Mouse (Mus musculus) lung, embryonic 16.5 days (tissue): ENCODE data around the gene Cacna1a. TPM values are rescaled to one million over a fixed set of nuclear protein-coding genes. Genes with fewer than 3 reads are reported as not detected.
A peak's percentile ranks its signal among the peaks of the same experiment; 100 is the strongest.

ENCODE experiments used
- ATAC-seq: fragments of 200-750 bp; cut with Nextera tagmentation; 2 replicates; pipeline ENCODE4 v1.8.0; 2017; ENCODE audit warnings: low read depth, mild to moderate bottlenecking, moderate library complexity
- H3K27ac ChIP-seq: fragments of 300-500 bp; sonication (generic); 2 replicates; pipeline ENCODE4 v1.5.1; 2014; ENCODE audit warnings: mild to moderate bottlenecking, control low read depth, low read length
- H3K27me3 ChIP-seq: fragments of 300-500 bp; sonication (generic); 2 replicates; pipeline ENCODE4 v1.6.1; 2014; ENCODE audit warnings: low read depth, low read length, mixed read lengths; ENCODE audit not compliant: control insufficient read depth, insufficient read depth
- H3K36me3 ChIP-seq: fragments of 300-500 bp; sonication (generic); 2 replicates; pipeline ENCODE4 v1.6.1; 2014; ENCODE audit warnings: low read length; ENCODE audit not compliant: control insufficient read depth, insufficient read depth
- H3K4me1 ChIP-seq: fragments of 300-500 bp; sonication (generic); replicated peaks from 2 replicates; pipeline ENCODE4 v1.6.1; 2014; ENCODE audit warnings: low read length, mixed read lengths; ENCODE audit not compliant: control insufficient read depth, insufficient read depth
- H3K4me2 ChIP-seq: fragments of 300-500 bp; sonication (generic); 2 replicates; pipeline ENCODE4 v1.6.1; 2014; ENCODE audit warnings: low read depth, low read length, control low read depth
- H3K4me3 ChIP-seq: fragments of 300-500 bp; sonication (generic); 2 replicates; pipeline ENCODE4 v1.5.1; 2014; ENCODE audit warnings: mild to moderate bottlenecking, low read length, control low read depth
- H3K9ac ChIP-seq: fragments of 300-500 bp; sonication (generic); 2 replicates; pipeline ENCODE4 v1.6.1; 2014; ENCODE audit warnings: low read length, control low read depth
- H3K9me3 ChIP-seq: fragments of 300-500 bp; sonication (generic); 2 replicates; pipeline ENCODE4 v1.6.1; 2016; ENCODE audit warnings: low read length; ENCODE audit not compliant: control insufficient read depth
- WGBS: fragments of 180-500 bp; shearing (Covaris S2); extraction: QIAGEN DNeasy Blood & Tissue Kit; methylation state at CpG from one replicate; pipeline ENCODE4 v1.1.7; 2014; 5-methylcytosine and 5-hydroxymethylcytosine counted together
- polyA plus RNA-seq: library from polyadenylated mRNA; unstranded; fragments of >200 nt; fragmentation: Nextera tagmentation; extraction: Ambion mirVana; gene quantifications from 2 replicates; pipeline ENCODE4 v1.2.1, GENCODE M21; 2015

The Cacna1a gene
- polyA plus RNA-seq, 1 experiment from 2014 or later: 1.9 TPM

GRCm38 (mm10) chr8:84567541-84567940 lies 179.3 kb downstream of the Cacna1a start:
- Histone ChIP-seq H3K4me2 (no peak overlapping the region; the same call in 1 of the 2 replicates), H3K36me3 (no peaks in the 10 kb centered on the region), H3K9ac (no peak overlapping the region), H3K27me3 (no peaks in the 10 kb centered on the region), H3K4me3 (no peak overlapping the region), H3K4me1 (peaks cover 10% of the 10 kb centered on the region), H3K27ac (no peak overlapping the region), H3K9me3 (no peaks in the 10 kb centered on the region)
- WGBS: 51% methylated on average over 19 of the region's 19 CpGs
- no peak for ATAC-seq

DNA sequence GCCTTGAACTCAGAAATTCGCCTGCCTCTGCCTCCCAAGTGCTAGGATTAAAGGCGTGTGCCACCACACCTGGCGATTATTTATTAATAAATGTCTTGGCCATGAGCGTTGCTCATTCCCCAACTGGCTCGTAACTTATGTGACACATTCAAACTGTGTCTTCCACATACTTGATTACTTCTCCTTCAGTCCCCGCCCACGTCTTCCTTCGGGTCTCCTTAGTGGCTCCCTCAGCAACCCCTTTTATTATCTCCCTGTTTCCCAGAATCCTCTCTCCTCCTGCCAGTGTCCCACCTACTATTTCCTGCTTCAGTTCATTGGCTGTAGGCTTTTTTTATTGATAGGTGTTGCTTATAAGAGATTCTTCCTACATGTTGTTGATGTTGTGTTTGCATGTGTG lies 180.5 kb downstream of the Cacna1a start:
- H3K9me3 ChIP-seq: no peaks in the 10 kb centered on the region
- WGBS: 75% methylated on average over 8 of the region's 8 CpGs
- no peaks in the 10 kb centered on the region for H3K27me3 ChIP-seq
- H3K4me3 ChIP-seq: no peak overlapping the region
- no peaks in the 10 kb centered on the region for H3K36me3 ChIP-seq
- no peak overlapping the region for H3K9ac ChIP-seq
- H3K4me2 ChIP-seq: no peak overlapping the region
- peaks cover 10% of the 10 kb centered on the region for H3K4me1 ChIP-seq
- ATAC-seq: no peak
- no peak overlapping the region for H3K27ac ChIP-seq

- no peaks in the 10 kb centered on the region for H3K27me3 ChIP-seq
- H3K36me3 ChIP-seq: no peaks in the 10 kb centered on the region
- 25% methylated on average over 25 of the region's 25 CpGs for WGBS
- H3K27ac ChIP-seq: no peak overlapping the region
- no peak overlapping the region for H3K9ac ChIP-seq
- H3K4me3 ChIP-seq: no peak overlapping the region
- no peaks in the 10 kb centered on the region for H3K9me3 ChIP-seq
- H3K4me1 ChIP-seq: peaks cover 10% of the 10 kb centered on the region
- no peak overlapping the region for H3K4me2 ChIP-seq
- no peak for ATAC-seq
These were observed 181.9 kb downstream of the Cacna1a start for GRCm38 (mm10) chr8:84569921-84570673.

- no peak for ATAC-seq
- no peak overlapping the region for H3K4me2 ChIP-seq
- H3K9me3 ChIP-seq: no peaks in the 10 kb centered on the region
- no peak overlapping the region for H3K4me3 ChIP-seq
- WGBS: 70% methylated on average over 4 of the region's 4 CpGs
- H3K27me3 ChIP-seq: no peaks in the 10 kb centered on the region
- no peaks in the 10 kb centered on the region for H3K36me3 ChIP-seq
- no peak overlapping the region for H3K27ac ChIP-seq
- no peaks in the 10 kb centered on the region for H3K4me1 ChIP-seq
- no peak overlapping the region for H3K9ac ChIP-seq
These were observed 189.2 kb downstream of the Cacna1a start for GRCm38 (mm10) chr8:84577432-84577831.

GRCm38 (mm10) chr8:84579595-84579994 lies 191.4 kb downstream of the Cacna1a start:
- H3K4me1 ChIP-seq: no peaks in the 10 kb centered on the region
- ATAC-seq: peak; percentile 31; the same call in 1 of the 2 replicates
- 20% methylated on average over 3 of the region's 3 CpGs for WGBS

GRCm38 (mm10) chr8:84585311-84585710 lies 197.1 kb downstream of the Cacna1a start:
- H3K27ac ChIP-seq: no peak overlapping the region
- H3K9me3 ChIP-seq: no peaks in the 10 kb centered on the region
- no peak overlapping the region for H3K9ac ChIP-seq
- 9% methylated on average over 1 of the region's 1 CpGs for WGBS
- no peak overlapping the region for H3K4me3 ChIP-seq
- no peaks in the 10 kb centered on the region for H3K4me1 ChIP-seq
- no peak overlapping the region for H3K4me2 ChIP-seq
- H3K36me3 ChIP-seq: no peaks in the 10 kb centered on the region
- no peaks in the 10 kb centered on the region for H3K27me3 ChIP-seq
- ATAC-seq: no peak

More at GRCm38 (mm10) chr8:84579595-84579994, 191.4 kb downstream of the Cacna1a start:
- no peak overlapping the region for H3K4me3 ChIP-seq
- no peak overlapping the region for H3K4me2 ChIP-seq
- no peaks in the 10 kb centered on the region for H3K9me3 ChIP-seq
- no peak overlapping the region for H3K9ac ChIP-seq
- no peak overlapping the region for H3K27ac ChIP-seq
- no peaks in the 10 kb centered on the region for H3K27me3 ChIP-seq
- no peaks in the 10 kb centered on the region for H3K36me3 ChIP-seq

GRCm38 (mm10) chr8:84586221-84586620 lies 198.0 kb downstream of the Cacna1a start:
- Histone ChIP-seq H3K36me3 (no peaks in the 10 kb centered on the region), H3K9ac (no peak overlapping the region), H3K4me3 (no peak overlapping the region), H3K9me3 (no peaks in the 10 kb centered on the region), H3K27me3 (no peaks in the 10 kb centered on the region), H3K27ac (no peak overlapping the region), H3K4me1 (no peaks in the 10 kb centered on the region), H3K4me2 (no peak overlapping the region)
- ATAC-seq: no peak
- 62% methylated on average over 2 of the region's 2 CpGs for WGBS

GRCm38 (mm10) chr8:84588498-84588897 lies 200.3 kb downstream of the Cacna1a start:
- Histone ChIP-seq H3K4me2 (no peak overlapping the region), H3K4me1 (peaks cover 2% of the 10 kb centered on the region; the same call in 1 of the 2 replicates), H3K27ac (no peak overlapping the region), H3K27me3 (no peaks in the 10 kb centered on the region; the same call in 1 of the 2 replicates), H3K4me3 (no peak overlapping the region), H3K9me3 (no peaks in the 10 kb centered on the region), H3K36me3 (no peaks in the 10 kb centered on the region), H3K9ac (no peak overlapping the region)
- 62% methylated on average over 11 of the region's 11 CpGs for WGBS
- ATAC-seq: no peak

DNA sequence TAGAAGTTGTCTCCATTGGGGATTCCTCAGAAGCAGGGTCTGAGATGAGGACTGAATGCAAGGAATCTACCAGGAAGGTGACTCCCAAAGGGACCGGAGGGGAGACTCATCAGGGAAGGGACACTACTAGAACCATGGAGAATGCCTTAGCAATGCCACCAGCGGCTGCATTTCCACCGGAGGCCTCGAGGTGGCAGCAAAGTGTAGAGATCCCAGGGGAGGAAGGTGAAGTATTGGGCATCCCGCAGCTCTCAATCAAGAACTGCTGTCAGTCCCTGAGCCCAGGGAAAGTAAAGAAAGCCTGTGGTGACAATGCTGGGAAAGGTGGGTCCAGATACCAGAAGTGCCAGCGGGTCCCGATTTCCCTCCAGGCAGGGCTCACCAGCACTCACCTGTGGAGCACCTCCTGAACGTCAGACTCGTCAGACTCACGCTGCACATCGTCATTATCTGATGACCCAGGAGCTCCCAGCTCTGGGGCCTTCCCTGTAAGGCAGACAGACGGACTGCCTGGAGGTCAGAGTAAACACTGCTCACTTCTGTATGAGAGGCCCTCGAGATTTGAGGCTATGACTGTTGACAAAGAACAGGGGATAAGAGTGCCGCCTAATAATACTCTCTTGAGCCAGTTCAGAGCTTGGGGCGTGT lies 203.9 kb downstream of the Cacna1a start:
- Histone ChIP-seq H3K4me2 (no peak overlapping the region), H3K36me3 (no peaks in the 10 kb centered on the region), H3K4me1 (peaks cover 2% of the 10 kb centered on the region; the same call in 1 of the 2 replicates), H3K27me3 (no peaks in the 10 kb centered on the region; the same call in 1 of the 2 replicates), H3K27ac (no peak overlapping the region), H3K4me3 (no peak overlapping the region), H3K9ac (no peak overlapping the region), H3K9me3 (no peaks in the 10 kb centered on the region)
- ATAC-seq: peak; percentile 35
- WGBS: 8% methylated on average over 15 of the region's 15 CpGs
